Mouse (Mus musculus) erythroblast, embryonic 14.5 days (primary cell): Measurements from ENCODE around the gene Zfp2. TPM values are rescaled to one million over a fixed set of nuclear protein-coding genes. Genes with fewer than 3 reads are reported as not detected.

Source experiments
- H3K27me3 ChIP-seq: 2 replicates; pipeline ENCODE4 v1.6.1; 2012; ENCODE audit warnings: inconsistent platforms; ENCODE audit not compliant: control insufficient read depth
- H3K36me3 ChIP-seq: 2 replicates; pipeline ENCODE4 v1.6.1; 2012; ENCODE audit warnings: mild to moderate bottlenecking, inconsistent platforms; ENCODE audit not compliant: control insufficient read depth
- H3K4me1 ChIP-seq: 2 replicates; pipeline ENCODE4 v1.6.1; 2012; ENCODE audit warnings: inconsistent platforms; ENCODE audit not compliant: control insufficient read depth
- H3K4me3 ChIP-seq: replicated peaks from 2 replicates; pipeline ENCODE3; 2012; ENCODE audit warnings: moderate library complexity, mild to moderate bottlenecking, inconsistent platforms
- H3K9me3 ChIP-seq: 2 replicates; pipeline ENCODE4 v1.6.1; 2012; ENCODE audit warnings: low read length, inconsistent platforms, mixed read lengths; ENCODE audit not compliant: control insufficient read depth
- GATA1 ChIP-seq: IDR thresholded peaks from 2 replicates; pipeline ENCODE4 v1.6.1; 2012; ENCODE audit warnings: low read length, inconsistent platforms, mixed read lengths
- TAL1 ChIP-seq: IDR thresholded peaks from 3 replicates; pipeline ENCODE4 v1.6.1; 2012; ENCODE audit warnings: low read length, inconsistent platforms, mixed read lengths
- polyA plus RNA-seq: library from polyadenylated mRNA; stranded (reverse); fragments of >175 nt; gene quantifications from 2 replicates; pipeline ENCODE4 v1.2.3, GENCODE M21; 2012

Gene Zfp2
- polyA plus RNA-seq, 1 experiment, result not detected

DNA sequence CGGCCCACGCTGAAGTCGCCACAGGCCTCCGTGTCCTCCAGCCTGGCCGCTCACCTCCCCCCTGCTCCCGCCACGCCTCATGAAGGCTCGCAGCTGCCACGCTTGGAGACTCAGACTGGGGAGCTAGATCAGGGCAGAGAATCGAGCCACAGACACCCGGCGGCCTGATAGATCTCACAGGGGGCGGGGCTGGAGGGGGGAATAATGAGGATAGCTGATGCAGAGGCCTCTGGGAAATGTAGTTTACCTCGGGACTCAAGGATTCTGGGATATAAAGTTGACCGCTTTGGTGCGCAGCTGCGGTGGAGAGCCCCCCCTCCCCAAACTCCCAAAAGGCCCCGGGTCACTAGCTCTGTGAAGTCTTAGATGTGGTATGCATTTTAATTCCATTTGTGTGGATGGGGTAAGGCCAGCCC, 15.5 kb upstream of the Zfp2 start, which contains the start of gene Zfp354b:
Gene Zfp354b (minus strand): TSS at position 183 of the 416 bp plus-strand sequence.
- TF ChIP-seq GATA1 (no peak), TAL1 (no peak)
- Histone ChIP-seq H3K4me1 (peaks cover 12% of the 10 kb centered on the region), H3K4me3 (peak within 1 kb of the TSS; percentile 61), H3K9me3 (no peaks in the 10 kb centered on the region), H3K36me3 (no peaks in the 10 kb centered on the region), H3K27me3 (peaks cover 22% of the 10 kb centered on the region)

GRCm38 (mm10) chr11:50931021-50931420, 15.1 kb upstream of the Zfp2 start:
- peak overlapping the region; percentile 61 for H3K4me3 ChIP-seq
- H3K9me3 ChIP-seq, result no peaks in the 10 kb centered on the region
- H3K4me1 ChIP-seq, result peaks cover 12% of the 10 kb centered on the region
- no peak for TF ChIP-seq TAL1
- TF ChIP-seq GATA1, result no peak
- H3K27me3 ChIP-seq, result peaks cover 22% of the 10 kb centered on the region
- H3K36me3 ChIP-seq, result no peaks in the 10 kb centered on the region

GRCm38 (mm10) chr11:50930469-50931014, 14.6 kb upstream of the Zfp2 start:
- no peaks in the 10 kb centered on the region for H3K9me3 ChIP-seq
- no peaks in the 10 kb centered on the region for H3K36me3 ChIP-seq
- peak overlapping the region; percentile 61 for H3K4me3 ChIP-seq
- H3K4me1 ChIP-seq, result peaks cover 12% of the 10 kb centered on the region
- no peak for TF ChIP-seq GATA1
- no peak for TF ChIP-seq TAL1
- peaks cover 22% of the 10 kb centered on the region for H3K27me3 ChIP-seq

DNA sequence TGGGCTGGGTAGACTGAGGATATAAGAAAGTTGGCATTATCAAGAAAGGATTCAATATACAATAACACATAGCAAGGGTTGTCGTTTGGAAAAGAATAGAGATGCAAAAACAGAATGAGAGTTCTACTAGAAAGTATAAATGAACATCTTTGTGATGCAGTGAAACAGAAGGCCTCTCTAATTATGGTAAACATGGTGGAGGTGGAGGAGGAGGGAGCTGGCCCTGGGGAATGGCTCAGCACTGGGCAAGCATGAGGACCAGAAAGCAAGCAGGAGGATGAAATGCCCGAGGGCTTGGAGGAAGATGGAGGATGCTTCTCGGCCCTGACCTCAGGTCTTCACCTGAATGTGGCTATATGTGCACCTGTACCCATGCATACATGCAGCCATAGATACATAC, 1.5 kb downstream of the Zfp2 start:
- Histone ChIP-seq H3K4me1 (peaks cover 8% of the 10 kb centered on the region), H3K36me3 (peaks cover 19% of the 10 kb centered on the region), H3K4me3 (no peak overlapping the region), H3K27me3 (no peaks in the 10 kb centered on the region), H3K9me3 (peaks cover 2% of the 10 kb centered on the region)
- TF ChIP-seq GATA1 (no peak), TAL1 (no peak)

- Histone ChIP-seq H3K27me3 (no peaks in the 10 kb centered on the region), H3K36me3 (peaks cover 25% of the 10 kb centered on the region), H3K4me1 (peaks cover 8% of the 10 kb centered on the region), H3K4me3 (no peak overlapping the region), H3K9me3 (peaks cover 2% of the 10 kb centered on the region)
- TF ChIP-seq TAL1 (no peak), GATA1 (no peak)
Measured at GRCm38 (mm10) chr11:50913301-50913700, 2.7 kb downstream of the Zfp2 start.

- H3K4me1 ChIP-seq, result no peaks in the 10 kb centered on the region
- TF ChIP-seq GATA1 (no peak), TAL1 (no peak)
- H3K36me3 ChIP-seq, result peaks cover 51% of the 10 kb centered on the region
- H3K27me3 ChIP-seq, result no peaks in the 10 kb centered on the region
- H3K4me3 ChIP-seq, result no peak overlapping the region
- H3K9me3 ChIP-seq, result peaks cover 19% of the 10 kb centered on the region
Measured at GRCm38 (mm10) chr11:50908136-50908535, 7.8 kb downstream of the Zfp2 start.

GRCm38 (mm10) chr11:50897359-50897758, 18.6 kb downstream of the Zfp2 start:
- Histone ChIP-seq H3K9me3 (peaks cover 52% of the 10 kb centered on the region), H3K4me1 (no peaks in the 10 kb centered on the region), H3K27me3 (no peaks in the 10 kb centered on the region), H3K36me3 (peaks cover 5% of the 10 kb centered on the region), H3K4me3 (no peak overlapping the region)
- TF ChIP-seq TAL1 (no peak), GATA1 (no peak)

GRCm38 (mm10) chr11:50892441-50892840, 23.5 kb downstream of the Zfp2 start:
- TF ChIP-seq GATA1 (no peak), TAL1 (no peak)
- Histone ChIP-seq H3K36me3 (no peaks in the 10 kb centered on the region), H3K9me3 (peaks cover 12% of the 10 kb centered on the region), H3K27me3 (no peaks in the 10 kb centered on the region), H3K4me1 (no peaks in the 10 kb centered on the region), H3K4me3 (no peak overlapping the region)

- Histone ChIP-seq H3K4me3 (peak within 1 kb of the TSS; percentile 30), H3K27me3 (peaks cover 2% of the 10 kb centered on the region; the same call in 1 of the 2 replicates), H3K36me3 (no peaks in the 10 kb centered on the region), H3K9me3 (peaks cover 3% of the 10 kb centered on the region; the same call in 1 of the 2 replicates), H3K4me1 (no peaks in the 10 kb centered on the region)
- TF ChIP-seq GATA1 (no peak), TAL1 (no peak)
Measured at GRCm38 (mm10) chr11:50887390-50888128, 28.4 kb downstream of the Zfp2 start, which contains the start of gene Zfp454. Zfp454 (minus strand) TSS chr11:50887651.
